Mouse (Mus musculus) liver, embryonic 14.5 days (tissue): Measurements from ENCODE around the gene Eya4.

Experiments used
- CTCF ChIP-seq: IDR thresholded peaks from 2 replicates; pipeline ENCODE4 v1.5.1; 2016; ENCODE audit warnings: antibody characterized with exemption, low read depth, control low read depth
- EP300 ChIP-seq: IDR thresholded peaks from 2 replicates; pipeline ENCODE4 v1.6.1; 2016; ENCODE audit warnings: antibody characterized with exemption, low read depth

- TF ChIP-seq CTCF (no peak), EP300 (peak; percentile 69)
Measured at GRCm38 (mm10) chr10:23116063-23116462, 234.5 kb downstream of the Eya4 start.
